Mouse (Mus musculus): ENCODE measurements around the gene Psd.

Gene Psd

DNA sequence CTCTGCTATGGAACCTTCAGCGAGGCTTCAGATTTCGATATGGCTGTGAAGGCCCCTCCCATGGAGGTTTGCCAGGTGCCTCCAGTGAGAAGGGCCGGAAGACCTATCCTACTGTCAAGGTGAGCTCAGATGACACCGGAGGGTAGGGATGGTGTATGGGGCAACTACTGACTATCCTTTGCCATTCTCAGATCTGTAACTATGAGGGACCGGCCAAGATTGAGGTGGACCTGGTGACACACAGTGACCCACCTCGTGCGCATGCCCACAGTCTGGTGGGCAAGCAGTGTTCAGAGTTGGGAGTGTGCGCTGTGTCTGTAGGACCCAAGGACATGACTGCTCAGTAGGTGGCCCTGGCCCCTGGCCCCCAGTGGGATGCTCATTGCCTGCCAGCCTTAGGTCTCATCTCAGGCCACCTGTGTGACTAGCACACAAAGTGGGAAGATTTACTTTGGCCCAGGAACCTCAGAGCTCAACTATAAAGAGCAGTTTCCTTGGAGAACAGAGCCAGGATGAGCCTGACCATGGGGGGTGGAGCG lies 20.1 kb downstream of the Psd start:
- no peak for DNase-seq (ENCODE audit: low spot score in 2 of 2)

DNA sequence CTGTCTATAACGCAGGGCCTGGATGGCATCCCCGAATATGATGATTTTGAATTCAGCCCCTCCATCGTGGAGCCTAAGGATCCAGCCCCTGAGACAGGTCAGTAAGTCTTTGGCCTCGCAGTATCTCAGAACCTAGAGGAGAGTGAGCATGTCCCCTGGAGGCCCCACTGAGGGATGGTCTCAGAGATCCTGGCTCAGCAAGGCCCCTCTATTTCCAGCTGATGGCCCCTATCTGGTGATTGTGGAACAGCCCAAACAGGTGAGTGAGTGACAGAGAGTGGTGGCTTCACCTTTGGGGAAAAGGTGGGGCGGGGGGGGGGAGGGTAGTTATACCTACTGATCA lies 20.7 kb downstream of the Psd start:
- no peak for DNase-seq (ENCODE audit: low spot score in 2 of 2)

DNA sequence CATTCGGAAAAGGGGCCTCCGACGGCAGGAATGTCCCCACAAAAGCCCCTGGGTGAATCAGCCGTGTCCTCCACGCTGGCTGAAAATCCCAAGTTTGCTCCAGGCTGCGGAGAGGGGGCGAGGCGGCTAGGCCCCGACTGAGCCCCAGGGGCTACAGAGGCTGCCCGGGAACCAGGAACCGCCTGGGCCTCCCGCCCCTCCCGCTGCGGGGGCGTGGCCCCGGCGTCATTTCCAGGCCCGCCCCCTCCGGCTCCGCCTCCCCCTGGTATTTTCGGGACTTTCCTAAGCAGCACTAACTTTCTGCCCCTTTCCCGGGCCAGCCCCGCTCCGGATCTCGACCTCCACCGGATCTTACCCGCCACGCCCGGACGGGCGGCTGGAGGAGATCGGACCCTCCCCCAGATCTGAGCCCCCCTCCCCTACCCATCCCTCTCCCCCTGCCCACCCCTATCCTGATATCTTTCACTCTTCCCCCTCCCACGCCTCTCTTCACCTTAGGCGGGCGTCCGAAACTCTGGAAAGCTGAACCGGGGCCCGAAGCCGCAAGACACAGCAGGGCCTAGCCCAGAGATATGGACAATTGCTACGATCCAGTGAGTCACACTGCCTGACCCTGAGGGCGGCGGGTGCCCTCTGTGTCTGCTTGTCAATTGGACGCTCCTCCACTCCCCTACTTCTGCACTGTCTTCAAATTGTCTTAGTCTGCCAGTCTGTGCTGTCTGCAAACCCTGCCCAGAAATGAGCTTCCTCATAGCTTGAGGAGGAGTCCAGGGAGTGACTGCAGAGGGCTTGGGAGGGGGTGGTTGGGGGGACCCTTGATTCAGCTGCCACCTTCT lies 21.3 kb downstream of the Psd start:
- DNase-seq (ENCODE audit: low spot score in 2 of 2): peak; percentile 82 to 89

DNA sequence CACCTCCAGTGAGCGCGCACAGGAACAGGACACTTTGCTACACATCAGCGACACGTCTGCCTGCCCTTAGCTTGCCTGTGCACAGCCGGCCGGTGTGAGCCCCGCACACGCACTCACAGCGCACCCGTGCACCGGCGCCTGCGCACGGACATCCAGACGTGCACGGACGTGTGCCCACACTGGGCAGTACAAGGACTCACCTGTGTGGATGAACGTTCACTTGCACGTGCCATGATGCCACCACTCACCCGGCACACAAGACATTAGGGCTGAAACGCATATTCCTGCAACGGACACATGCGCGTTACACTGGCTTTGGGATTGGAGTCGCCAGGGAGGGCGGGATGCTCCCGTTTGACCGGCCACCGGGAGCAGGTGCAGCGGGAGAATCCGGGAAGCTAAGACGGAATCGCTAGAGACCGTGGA lies 22.0 kb downstream of the Psd start:
- no peak for DNase-seq (ENCODE audit: low spot score in 2 of 2)

DNA sequence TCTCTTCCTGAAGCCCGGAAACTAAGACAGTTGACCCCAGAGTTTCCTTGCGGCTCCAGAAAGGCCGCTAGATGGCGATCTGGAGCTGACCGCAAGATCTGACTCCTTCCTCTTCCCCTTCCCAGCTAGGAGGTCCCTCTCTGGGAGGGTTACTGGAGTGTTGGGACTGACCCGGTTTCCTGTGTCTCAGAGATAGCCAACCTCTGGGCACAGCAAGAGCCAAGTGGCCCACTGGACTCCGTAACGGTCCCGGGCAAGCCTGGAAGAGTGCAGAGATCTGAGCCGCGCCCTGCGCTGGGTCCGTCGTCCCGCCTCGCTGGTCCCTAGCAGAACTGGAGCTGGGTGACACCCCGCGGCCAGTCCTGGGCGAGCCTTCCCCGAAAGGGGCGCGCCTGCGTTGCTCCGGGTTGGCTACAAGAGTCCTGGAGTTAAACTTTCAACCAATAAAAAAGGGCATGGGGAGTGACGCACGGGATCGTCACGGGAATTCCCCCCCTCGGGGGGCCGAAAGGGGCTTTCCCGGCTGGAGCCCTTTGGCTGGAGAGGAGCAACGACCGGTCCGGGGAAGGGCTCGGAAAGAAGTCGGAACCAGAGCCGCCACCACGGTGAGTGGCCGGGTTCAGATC lies 22.6 kb downstream of the Psd start, which contains the start of gene Nfkb2:
TSS of gene Nfkb2 (plus strand) at position 105 of the 626 bp plus-strand sequence.
- peak; percentile 83 to 88 for DNase-seq (ENCODE audit: low spot score in 2 of 2)

DNA sequence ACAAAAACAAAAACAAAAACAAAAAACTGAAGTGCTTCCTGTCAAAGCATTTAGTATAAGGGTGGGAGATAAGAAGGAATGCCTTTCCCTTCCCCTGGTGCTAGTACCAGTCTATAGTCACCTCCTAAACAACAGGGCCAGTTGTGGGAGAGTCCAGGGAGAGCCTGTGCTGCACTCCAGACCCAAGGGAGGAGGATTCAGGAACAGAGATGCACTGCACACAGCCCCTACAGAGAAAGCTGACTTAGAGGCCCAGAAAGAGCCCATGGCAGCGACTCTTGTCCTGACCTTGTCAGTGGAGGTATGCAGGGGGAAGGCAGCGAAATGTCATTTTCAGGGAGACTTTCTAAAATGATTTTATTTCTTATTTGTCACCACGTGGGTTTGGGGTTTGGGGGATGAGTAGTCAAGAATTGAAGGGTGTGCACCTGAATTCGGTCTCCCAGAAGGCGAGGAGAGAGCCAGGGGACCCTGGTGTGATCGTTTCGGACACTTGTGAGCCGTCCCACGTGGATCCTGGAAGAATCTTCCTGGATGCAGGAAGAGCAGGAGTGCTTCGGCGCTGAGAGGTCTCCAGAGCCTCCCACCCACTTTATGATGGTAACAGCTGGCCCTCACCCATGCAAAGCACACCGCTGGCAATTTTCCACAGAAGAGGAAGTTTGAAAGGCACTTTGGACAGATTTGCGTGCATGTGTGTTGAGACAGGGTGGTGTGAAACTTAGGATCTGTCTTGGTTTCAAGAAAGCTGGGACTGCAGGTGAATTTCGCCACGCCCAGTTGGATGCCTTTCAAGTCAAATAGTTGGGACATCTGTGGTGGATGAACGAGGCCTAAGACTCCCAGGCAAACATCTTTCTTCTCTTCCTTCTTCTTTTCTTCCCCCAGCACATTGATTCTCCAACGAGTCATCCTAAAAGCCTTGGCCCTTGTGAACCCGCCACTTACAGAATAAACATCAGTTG lies 23.4 kb downstream of the Psd start:
- DNase-seq (ENCODE audit: low spot score in 2 of 2): no peak

DNA sequence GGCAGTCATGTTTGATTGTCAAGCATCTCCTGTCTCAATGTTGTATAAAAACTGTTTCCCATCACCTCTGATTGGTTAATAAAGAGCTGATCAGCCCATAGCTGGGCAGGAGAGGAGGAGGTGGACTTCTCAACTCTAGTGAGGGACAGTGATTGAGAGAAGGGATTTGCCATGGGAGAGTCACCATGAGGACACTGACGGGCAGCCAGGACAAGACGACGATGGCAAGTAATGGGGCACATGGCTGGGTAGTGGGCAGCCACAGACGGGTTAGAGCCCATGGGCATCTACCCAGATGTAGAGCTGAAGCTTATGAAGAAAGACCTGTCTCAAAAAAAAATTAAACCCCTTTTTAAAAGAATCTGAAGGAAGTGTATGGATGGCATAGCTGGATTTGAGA lies 24.4 kb downstream of the Psd start:
- no peak for DNase-seq (ENCODE audit: low spot score in 2 of 2)

DNA sequence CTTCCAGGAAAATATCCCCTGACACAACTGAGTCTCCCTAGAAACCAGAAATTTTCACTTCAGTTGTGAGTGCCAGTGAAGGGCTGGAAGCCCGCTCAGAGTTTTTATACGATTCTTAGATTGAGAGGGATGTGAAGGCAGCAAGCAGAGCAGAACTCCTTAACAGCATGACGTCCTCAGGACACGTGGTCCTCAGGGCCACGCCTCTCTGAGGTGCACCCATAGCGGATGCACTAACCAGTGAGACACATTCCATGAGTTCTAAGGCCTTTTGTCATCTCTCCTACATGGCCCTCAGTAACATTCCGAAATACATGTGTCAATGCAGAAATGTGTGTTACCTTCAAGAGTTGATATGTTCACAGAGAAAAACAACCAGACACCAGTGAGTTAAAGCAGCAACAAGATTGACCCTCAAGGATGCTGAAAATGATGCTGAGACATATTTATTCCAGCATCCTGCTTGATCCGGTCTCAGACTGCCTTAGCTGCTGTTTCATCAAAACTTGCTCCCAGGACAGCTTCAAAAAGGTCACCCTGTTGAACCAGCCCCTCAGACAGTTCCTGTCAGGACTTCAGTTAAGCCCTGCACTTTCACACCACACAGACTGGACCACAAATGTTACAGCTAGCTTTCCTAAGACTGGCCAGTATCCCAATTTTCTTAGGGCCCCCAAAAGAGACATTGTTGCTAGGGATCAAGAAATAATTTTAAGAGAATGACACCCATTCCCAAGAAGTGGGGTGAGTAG lies 26.5 kb downstream of the Psd start:
- DNase-seq (ENCODE audit: low spot score in 2 of 2): no peak

DNA sequence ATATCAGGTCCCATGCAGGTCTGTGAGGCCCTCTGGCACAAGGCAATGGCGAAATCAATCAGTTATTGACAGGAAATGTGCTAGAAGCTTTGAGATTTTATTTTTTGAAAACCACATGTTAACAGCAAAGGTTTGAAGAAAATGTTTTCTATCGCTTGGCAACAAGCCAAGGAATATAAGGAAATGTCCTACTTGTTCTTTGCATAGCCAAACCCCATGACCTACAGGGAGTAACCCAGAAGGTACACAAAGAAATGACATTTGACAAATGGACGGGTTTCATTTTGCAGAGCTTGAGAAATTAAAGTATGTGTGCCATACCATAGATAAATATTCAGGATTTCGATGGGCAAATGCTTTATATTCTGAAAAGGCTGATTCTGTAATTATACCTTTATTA lies 30.0 kb downstream of the Psd start:
- DNase-seq (ENCODE audit: low spot score in 2 of 2): no peak

DNA sequence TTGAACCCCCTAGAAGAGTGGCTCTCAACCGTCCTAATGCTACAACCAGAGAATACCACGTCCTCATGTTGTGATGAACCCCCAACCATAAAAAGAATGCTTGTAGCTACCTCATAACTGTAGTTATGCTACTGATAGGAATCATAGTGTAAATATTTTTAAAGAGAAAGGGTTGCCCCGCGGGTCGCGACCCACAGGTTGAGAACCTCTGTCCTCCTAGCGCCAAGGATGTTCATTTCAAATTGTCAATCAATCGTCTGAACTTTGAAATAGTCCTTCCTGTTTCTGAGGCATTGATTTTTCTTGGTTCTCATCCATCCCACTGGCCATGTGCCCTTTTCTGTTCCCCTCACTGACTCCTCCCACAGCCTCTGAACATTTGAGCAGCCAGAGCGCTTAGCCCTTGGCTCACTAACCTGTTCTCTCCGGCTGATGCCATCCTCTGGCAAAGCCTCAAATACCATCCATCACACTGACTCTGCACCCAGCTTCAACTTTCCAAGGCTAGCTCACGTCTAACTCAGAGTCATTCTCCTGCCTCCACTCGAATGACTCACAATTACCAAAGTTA lies 36.3 kb downstream of the Psd start:
- DNase-seq (ENCODE audit: low spot score in 2 of 2): no peak

DNA sequence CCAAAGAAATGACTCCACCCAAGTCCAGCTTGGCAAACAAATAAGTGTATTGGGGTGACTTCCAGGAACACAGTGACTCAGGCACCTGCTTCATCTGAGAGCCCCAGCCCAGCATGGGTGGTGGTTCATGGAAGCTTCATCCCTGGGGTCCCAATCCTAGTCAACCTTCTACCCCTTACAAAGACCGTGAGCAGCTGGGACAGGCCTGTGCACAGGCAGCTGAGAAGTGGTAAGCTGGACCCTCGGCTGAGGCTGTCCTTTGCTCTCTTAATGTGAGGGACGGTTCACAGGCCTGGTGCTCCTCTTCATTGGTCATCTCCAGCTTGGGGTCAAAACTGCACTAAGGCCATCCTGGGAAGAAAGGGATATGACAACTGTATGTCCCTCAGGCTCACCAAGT lies 39.4 kb downstream of the Psd start:
- no peak for DNase-seq (ENCODE audit: low spot score in 2 of 2)

DNA sequence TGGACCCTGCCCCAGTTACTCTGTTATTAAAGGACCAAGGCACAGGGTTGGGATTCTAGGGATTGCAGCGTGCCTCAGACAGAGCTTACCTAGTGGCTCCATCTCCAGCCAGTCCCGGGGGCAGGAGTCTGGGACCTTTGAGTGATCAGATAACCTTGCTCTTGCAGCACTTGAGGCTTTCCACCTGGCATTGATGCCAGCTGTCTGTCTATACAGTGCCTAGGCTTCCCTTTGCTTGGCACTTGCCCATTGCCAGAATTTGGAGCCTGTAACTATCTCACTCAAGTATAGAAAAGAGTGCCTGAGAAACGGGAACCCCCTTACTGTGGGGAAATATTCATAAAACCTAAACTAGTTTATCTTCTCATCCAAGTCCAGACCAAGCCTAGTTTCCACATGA lies 40.0 kb downstream of the Psd start:
- no peak for DNase-seq (ENCODE audit: low spot score in 2 of 2)

DNA sequence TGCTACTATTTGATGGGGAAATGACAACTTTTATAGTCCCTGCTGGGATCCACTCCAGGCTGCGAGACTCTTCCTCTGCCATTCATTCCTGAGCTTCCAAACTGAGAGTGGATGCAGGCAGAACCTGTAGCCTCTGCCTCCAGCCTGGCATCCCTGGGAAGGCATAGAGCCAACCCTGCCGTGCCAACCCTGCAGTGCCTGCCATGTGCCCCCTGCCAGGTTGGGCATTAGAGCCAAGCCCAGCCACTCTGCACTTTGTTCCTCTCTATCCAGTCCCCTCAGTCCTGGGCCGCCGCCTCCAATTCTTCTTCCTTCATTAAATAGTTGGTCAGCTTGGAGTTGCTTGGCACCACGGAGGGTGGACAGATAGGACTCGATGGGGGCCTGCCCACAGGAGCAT lies 40.9 kb downstream of the Psd start:
- DNase-seq (ENCODE audit: low spot score in 2 of 2): no peak

DNA sequence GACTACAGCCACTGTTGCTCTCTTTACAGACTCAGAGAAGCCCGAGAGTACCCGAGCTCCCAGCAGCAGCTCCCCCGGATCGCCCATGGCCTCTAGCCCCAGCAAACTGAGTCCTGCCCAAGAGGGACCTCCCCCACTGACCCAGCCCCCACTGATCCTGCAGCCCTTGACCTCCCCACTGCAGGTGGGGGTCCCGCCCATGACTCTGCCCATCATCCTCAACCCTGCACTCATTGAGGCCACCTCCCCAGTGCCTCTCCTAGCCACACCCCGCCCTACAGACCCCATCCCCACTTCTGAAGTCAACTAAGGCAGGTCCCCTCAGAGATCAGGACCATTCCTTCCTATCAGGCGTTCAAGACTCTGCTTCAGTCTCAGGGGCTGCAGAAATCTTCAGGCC lies 41.3 kb downstream of the Psd start:
- no peak for DNase-seq (ENCODE audit: low spot score in 2 of 2)

DNA sequence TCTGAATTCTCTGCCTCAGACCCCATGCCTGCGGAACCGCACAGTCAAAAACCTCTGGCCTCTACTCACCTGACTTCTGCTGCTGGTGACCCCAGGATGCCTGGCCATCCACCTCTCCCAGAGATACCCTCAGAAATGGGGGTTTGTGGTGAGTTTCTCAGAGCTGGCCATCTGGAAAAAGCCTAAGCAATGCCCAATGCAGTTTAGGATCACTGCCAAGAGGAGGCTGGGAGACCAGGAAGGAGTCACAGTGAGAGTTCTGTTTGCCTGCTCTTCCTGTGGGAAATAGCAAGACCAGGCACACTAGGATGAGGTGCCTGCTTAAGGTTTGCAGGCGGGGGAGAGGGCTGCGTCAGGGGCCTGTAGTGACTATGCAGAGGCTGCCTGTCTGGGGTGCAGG lies 42.3 kb downstream of the Psd start:
- no peak for DNase-seq (ENCODE audit: low spot score in 2 of 2)

DNA sequence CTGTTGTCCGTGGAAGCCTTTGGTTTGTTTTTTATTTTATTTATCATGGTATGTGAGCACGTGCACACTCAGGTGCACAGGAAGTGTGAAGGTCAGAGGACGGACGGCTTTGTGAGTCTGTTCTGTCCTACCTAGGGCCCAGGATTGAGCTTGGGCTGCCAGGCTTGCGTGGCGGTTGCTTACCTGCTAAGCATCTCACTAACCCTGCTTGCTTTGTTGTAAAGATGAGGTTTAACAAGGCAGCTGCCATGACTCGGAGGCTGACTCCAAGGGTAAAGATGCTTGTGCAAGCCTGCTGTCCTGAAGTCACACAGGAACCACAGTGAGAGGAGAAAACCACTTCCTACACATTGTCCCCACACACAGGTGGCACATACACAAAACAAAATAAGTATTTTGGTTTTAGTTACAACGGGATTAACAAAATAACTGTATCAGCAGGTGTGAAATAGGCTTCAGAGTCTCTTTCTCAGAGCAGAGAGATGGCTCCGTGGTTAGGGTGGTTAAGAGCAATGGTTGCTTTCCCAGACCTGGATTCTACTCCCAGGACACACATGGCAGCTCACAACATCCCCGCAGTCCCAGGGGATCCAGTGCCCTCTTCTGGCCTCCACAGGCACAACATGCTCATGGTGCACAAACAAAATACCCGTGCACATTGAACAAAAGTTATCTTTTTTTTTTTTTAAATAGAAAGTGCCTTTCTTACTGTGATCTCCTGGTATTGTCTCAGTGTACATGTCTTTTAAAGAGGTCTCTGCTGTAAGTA lies 44.7 kb downstream of the Psd start:
- no peak for DNase-seq (ENCODE audit: low spot score in 2 of 2)

DNA sequence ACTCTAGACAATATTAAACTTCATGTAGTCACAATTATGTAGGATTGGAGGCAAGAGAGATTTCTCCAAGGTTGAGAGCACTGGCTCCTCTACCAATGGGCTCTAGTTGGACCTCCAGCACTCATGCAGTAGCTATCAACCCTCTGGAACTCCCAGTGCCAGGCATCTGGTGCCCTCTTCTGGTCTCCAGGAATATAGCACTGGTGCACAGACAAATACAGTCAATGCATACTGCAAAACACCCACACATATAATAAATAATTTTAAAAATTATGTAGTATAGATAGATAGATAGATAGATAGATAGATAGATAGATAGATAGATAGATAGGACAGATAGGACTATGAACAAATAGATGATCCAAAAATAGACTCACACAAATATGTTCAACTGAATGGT lies 51.6 kb downstream of the Psd start:
- DNase-seq (ENCODE audit: low spot score in 2 of 2): peak in 1 of 2 experiments; percentile 19

DNA sequence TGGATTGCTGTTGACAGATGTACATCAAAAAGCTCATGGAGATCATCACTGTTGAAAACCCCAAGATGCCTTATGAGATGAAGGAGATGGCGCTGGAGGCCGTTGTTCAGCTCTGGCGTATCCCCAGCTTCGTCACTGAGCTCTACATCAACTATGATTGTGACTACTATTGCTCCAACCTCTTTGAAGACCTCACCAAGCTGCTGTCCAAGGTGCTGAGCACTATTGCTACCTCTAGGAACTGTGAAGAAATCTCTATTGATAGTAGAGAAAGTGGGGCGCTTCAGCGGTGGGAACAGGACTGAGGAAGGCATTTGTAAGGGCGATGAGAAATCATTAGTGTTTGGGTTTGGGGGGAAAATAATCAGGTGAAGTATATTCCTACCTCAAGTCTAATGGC lies 62.2 kb downstream of the Psd start:
- no peak for DNase-seq (ENCODE audit: low spot score in 2 of 2)
